Mouse (Mus musculus) hindbrain, embryonic 16.5 days (tissue): ENCODE measurements at regions not wholly inside any gene's neighbourhood (a gene's known extent, or its start where the extent isn't known, plus 50 kb on each side); places are given as distances from the start of the nearest gene placed in this dataset.

Experiments
- ATAC-seq: fragments of 200-750 bp; cut with Nextera tagmentation; 2 replicates; pipeline ENCODE4 v1.8.0; 2017; ENCODE audit warnings: moderate TSS enrichment, moderate library complexity
- H3K27ac ChIP-seq: fragments of 300-500 bp; sonication (generic); 2 replicates; pipeline ENCODE4 v1.5.1; 2014; ENCODE audit warnings: low read depth, mild to moderate bottlenecking, control low read depth, low read length, moderate library complexity
- H3K27me3 ChIP-seq: fragments of 300-500 bp; sonication (generic); replicated peaks from 2 replicates; pipeline ENCODE4 v1.6.1; 2014; ENCODE audit warnings: low read length; ENCODE audit not compliant: control insufficient read depth, insufficient read depth
- H3K36me3 ChIP-seq: fragments of 300-500 bp; sonication (generic); 2 replicates; pipeline ENCODE4 v1.6.1; 2014; ENCODE audit warnings: mild to moderate bottlenecking, low read length, moderate library complexity, mixed read lengths; ENCODE audit not compliant: control insufficient read depth, insufficient read depth
- H3K4me1 ChIP-seq: fragments of 300-500 bp; sonication (generic); 2 replicates; pipeline ENCODE4 v1.6.1; 2014; ENCODE audit warnings: low read depth, low read length; ENCODE audit not compliant: control insufficient read depth, insufficient read depth
- H3K4me2 ChIP-seq: fragments of 300-500 bp; sonication (generic); 2 replicates; pipeline ENCODE4 v1.6.1; 2014; ENCODE audit warnings: mild to moderate bottlenecking, low read length, control low read depth, moderate library complexity
- H3K4me3 ChIP-seq: fragments of 300-500 bp; sonication (generic); 2 replicates; pipeline ENCODE4 v1.5.1; 2014; ENCODE audit warnings: mild to moderate bottlenecking, low read length, control low read depth, moderate library complexity
- H3K9ac ChIP-seq: fragments of 300-500 bp; sonication (generic); 2 replicates; pipeline ENCODE4 v1.6.1; 2014; ENCODE audit warnings: low read depth, mild to moderate bottlenecking, control low read depth, low read length, moderate library complexity
- H3K9me3 ChIP-seq: fragments of 300-500 bp; sonication (generic); 2 replicates; pipeline ENCODE4 v1.6.1; 2014; ENCODE audit warnings: mild to moderate bottlenecking, low read length, moderate library complexity; ENCODE audit not compliant: control insufficient read depth
- WGBS: fragments of 180-500 bp; shearing (Covaris S2); extraction: QIAGEN DNeasy Blood & Tissue Kit; methylation state at CpG from one replicate; pipeline ENCODE4 v1.1.7; 2014; 5-methylcytosine and 5-hydroxymethylcytosine counted together

DNA sequence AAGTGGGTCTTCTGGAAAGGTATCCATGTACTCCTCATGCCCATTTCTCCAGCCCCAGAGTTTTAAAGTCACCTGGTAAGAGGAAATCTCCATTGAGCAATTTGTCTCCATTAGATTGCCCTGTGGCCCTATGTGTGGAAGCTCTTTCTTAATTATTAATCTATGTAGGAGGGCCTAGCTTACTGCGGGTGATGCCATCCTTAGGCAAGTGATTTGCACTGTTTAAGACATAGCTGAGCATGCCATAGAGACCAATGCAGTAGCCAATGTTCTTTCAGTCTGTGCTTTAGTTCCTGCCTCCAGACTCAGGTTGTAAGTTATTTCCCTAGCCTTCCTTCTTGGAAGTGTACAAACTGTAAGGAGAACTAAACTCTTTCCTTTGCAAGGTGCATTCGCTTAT is 661.0 kb downstream of the Hdgfl1 start:
- Histone ChIP-seq H3K36me3 (no peaks in the 10 kb centered on the region), H3K9ac (no peak overlapping the region), H3K9me3 (no peaks in the 10 kb centered on the region), H3K4me3 (no peak overlapping the region), H3K4me2 (no peak overlapping the region), H3K27me3 (no peaks in the 10 kb centered on the region), H3K4me1 (no peaks in the 10 kb centered on the region), H3K27ac (no peak overlapping the region)
- ATAC-seq, result no peak
- 95% methylated on average over 2 of the region's 2 CpGs for WGBS

DNA sequence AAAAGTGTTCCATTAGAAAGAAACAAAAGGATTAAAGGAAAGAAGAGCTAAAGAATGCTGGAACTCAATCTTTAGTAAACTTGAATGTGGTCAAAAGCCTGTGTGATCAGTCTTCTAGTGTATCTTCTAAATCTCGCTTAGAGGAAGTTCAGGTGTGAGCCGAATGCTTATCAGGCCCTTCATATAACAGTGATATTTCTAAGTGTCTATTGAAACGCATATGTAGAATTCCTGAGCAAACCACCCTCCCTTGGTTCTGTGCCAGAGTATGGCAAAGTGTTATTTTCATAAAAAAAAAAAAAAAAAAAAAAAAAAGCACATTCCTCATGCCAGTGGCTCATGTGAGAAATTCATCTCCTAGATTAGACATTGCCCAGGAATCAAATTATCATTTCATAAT is 681.2 kb downstream of the Hdgfl1 start:
- 83% methylated on average over 3 of the region's 3 CpGs for WGBS
- H3K36me3 ChIP-seq, result no peaks in the 10 kb centered on the region
- no peak overlapping the region for H3K9ac ChIP-seq
- no peaks in the 10 kb centered on the region for H3K9me3 ChIP-seq
- H3K4me1 ChIP-seq, result no peaks in the 10 kb centered on the region
- no peak for ATAC-seq
- no peak overlapping the region for H3K4me3 ChIP-seq
- no peak overlapping the region for H3K27ac ChIP-seq
- H3K27me3 ChIP-seq, result no peaks in the 10 kb centered on the region
- no peak overlapping the region for H3K4me2 ChIP-seq

DNA sequence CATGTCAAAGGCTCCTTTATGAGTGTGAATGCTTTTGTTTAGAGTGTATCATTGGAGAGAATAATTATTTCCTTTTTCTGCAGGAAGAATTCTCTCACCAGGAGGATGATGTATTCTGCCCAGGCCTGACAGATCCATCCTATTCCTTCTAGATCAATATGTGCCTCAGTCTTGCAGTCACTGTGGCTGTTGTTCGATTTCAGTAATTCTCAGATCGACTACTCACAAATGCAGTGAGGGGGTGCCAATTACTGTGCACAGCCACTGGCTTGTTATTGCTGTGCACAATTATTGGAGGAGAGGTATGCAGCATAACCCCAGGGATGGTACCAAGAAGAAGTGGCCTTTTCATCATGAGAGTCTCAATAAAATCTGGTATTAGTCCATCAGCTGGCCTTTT is 689.2 kb downstream of the Hdgfl1 start:
- 0 out of 2 replicates have a peak overlapping the region, but pooled peaks have one; percentile 3 for H3K27ac ChIP-seq
- 64% methylated on average over 2 of the region's 2 CpGs for WGBS
- H3K4me2 ChIP-seq, result no peak overlapping the region
- H3K36me3 ChIP-seq, result no peaks in the 10 kb centered on the region
- H3K9me3 ChIP-seq, result no peaks in the 10 kb centered on the region
- no peak overlapping the region for H3K9ac ChIP-seq
- ATAC-seq, result 0 out of 2 replicates have a peak, but pooled peaks have one; percentile 34
- H3K4me1 ChIP-seq, result no peaks in the 10 kb centered on the region; the same call in 1 of the 2 replicates
- no peak overlapping the region for H3K4me3 ChIP-seq
- no peaks in the 10 kb centered on the region for H3K27me3 ChIP-seq

DNA sequence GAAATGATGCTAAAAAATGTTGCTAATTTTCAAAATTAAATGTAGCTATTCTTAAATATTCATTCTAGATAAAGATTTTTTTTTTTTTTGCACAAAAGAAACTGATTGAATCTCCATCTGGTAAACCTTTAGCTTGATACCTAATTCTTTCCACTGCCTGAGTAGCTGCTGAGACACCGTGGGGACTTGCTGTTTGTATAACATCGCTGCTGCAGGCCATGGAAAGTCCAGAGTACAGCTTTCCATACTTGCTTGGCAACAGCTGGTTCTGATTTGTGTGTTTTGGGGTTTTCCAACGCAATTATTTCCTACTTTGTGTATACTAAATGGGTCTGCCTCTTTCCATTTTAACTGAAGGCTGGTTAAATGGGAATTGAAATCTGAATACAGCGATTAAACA is 689.7 kb downstream of the Hdgfl1 start:
- 54% methylated on average over 4 of the region's 4 CpGs for WGBS
- Histone ChIP-seq H3K4me2 (no peak overlapping the region), H3K9me3 (no peaks in the 10 kb centered on the region), H3K4me3 (no peak overlapping the region), H3K4me1 (no peaks in the 10 kb centered on the region; the same call in 1 of the 2 replicates), H3K27ac (no peak overlapping the region; the same call in 1 of the 2 replicates), H3K27me3 (no peaks in the 10 kb centered on the region), H3K9ac (no peak overlapping the region), H3K36me3 (no peaks in the 10 kb centered on the region)
- ATAC-seq, result no peak

- H3K4me1 ChIP-seq, result no peaks in the 10 kb centered on the region; the same call in 1 of the 2 replicates
- 95% methylated on average over 1 of the region's 1 CpGs for WGBS
- no peak overlapping the region for H3K4me2 ChIP-seq
- ATAC-seq, result no peak
- H3K27ac ChIP-seq, result no peak overlapping the region
- no peaks in the 10 kb centered on the region for H3K36me3 ChIP-seq
- H3K4me3 ChIP-seq, result no peak overlapping the region
- H3K27me3 ChIP-seq, result no peaks in the 10 kb centered on the region
- H3K9me3 ChIP-seq, result no peaks in the 10 kb centered on the region
- no peak overlapping the region for H3K9ac ChIP-seq
These were observed 690.6 kb downstream of the Hdgfl1 start for GRCm38 (mm10) chr13:26079362-26079761.

GRCm38 (mm10) chr13:26061322-26061721 is 708.6 kb downstream of the Hdgfl1 start:
- H3K27me3 ChIP-seq, result no peaks in the 10 kb centered on the region
- H3K4me2 ChIP-seq, result no peak overlapping the region
- no peaks in the 10 kb centered on the region for H3K36me3 ChIP-seq
- WGBS, result 28% methylated on average over 2 of the region's 2 CpGs
- no peak overlapping the region for H3K4me3 ChIP-seq
- H3K9ac ChIP-seq, result no peak overlapping the region
- H3K27ac ChIP-seq, result no peak overlapping the region
- no peak for ATAC-seq
- no peaks in the 10 kb centered on the region for H3K4me1 ChIP-seq
- no peaks in the 10 kb centered on the region for H3K9me3 ChIP-seq

- no peak overlapping the region for H3K4me2 ChIP-seq
- no peaks in the 10 kb centered on the region for H3K4me1 ChIP-seq
- H3K27ac ChIP-seq, result no peak overlapping the region
- no peak overlapping the region for H3K9ac ChIP-seq
- ATAC-seq, result no peak
- no peaks in the 10 kb centered on the region for H3K36me3 ChIP-seq
- H3K27me3 ChIP-seq, result no peaks in the 10 kb centered on the region
- no peaks in the 10 kb centered on the region for H3K9me3 ChIP-seq
- no peak overlapping the region for H3K4me3 ChIP-seq
These were observed 732.3 kb downstream of the Hdgfl1 start for GRCm38 (mm10) chr13:26037699-26038098.

GRCm38 (mm10) chr13:26026386-26026785 is 743.6 kb downstream of the Hdgfl1 start:
- Histone ChIP-seq H3K27ac (no peak overlapping the region), H3K9me3 (no peaks in the 10 kb centered on the region), H3K36me3 (no peaks in the 10 kb centered on the region), H3K27me3 (no peaks in the 10 kb centered on the region), H3K4me1 (no peaks in the 10 kb centered on the region), H3K4me2 (no peak overlapping the region), H3K9ac (no peak overlapping the region), H3K4me3 (no peak overlapping the region)
- no peak for ATAC-seq
- 82% methylated on average over 3 of the region's 3 CpGs for WGBS

DNA sequence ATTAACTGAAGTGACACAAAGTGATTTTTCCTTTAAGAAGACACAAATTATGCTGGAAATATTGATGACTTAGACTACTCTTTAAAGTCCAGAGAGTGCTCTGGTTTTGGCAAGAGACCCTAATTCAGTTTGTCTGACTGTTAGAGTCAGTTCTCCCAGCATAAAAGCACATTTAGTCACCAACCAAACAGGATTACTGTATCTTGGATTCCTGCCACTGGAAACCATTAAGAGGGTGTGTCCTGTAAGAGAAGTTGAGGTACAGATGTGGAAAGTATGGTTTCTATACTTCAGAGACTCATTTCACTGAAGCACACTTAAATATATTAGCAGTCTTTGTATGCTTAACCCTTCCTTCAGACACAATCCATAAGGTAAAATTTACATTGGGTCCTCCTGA is 745.3 kb downstream of the Hdgfl1 start:
- no peak for ATAC-seq
- H3K9ac ChIP-seq, result no peak overlapping the region
- no peak overlapping the region for H3K4me3 ChIP-seq
- no peaks in the 10 kb centered on the region for H3K4me1 ChIP-seq
- H3K9me3 ChIP-seq, result no peaks in the 10 kb centered on the region
- no peaks in the 10 kb centered on the region for H3K27me3 ChIP-seq
- no peak overlapping the region for H3K4me2 ChIP-seq
- no peaks in the 10 kb centered on the region for H3K36me3 ChIP-seq
- H3K27ac ChIP-seq, result no peak overlapping the region

GRCm38 (mm10) chr13:26020491-26020890 is 749.5 kb downstream of the Hdgfl1 start:
- WGBS, result 89% methylated on average over 2 of the region's 2 CpGs
- no peak overlapping the region for H3K9ac ChIP-seq
- ATAC-seq, result no peak
- no peak overlapping the region for H3K4me2 ChIP-seq
- H3K27ac ChIP-seq, result no peak overlapping the region
- H3K4me3 ChIP-seq, result no peak overlapping the region
- no peaks in the 10 kb centered on the region for H3K36me3 ChIP-seq
- no peaks in the 10 kb centered on the region for H3K4me1 ChIP-seq
- no peaks in the 10 kb centered on the region for H3K27me3 ChIP-seq
- H3K9me3 ChIP-seq, result no peaks in the 10 kb centered on the region
